Comparison of ENCODE assay signal across 8 mouse cellular contexts in the genomic region with DNA sequence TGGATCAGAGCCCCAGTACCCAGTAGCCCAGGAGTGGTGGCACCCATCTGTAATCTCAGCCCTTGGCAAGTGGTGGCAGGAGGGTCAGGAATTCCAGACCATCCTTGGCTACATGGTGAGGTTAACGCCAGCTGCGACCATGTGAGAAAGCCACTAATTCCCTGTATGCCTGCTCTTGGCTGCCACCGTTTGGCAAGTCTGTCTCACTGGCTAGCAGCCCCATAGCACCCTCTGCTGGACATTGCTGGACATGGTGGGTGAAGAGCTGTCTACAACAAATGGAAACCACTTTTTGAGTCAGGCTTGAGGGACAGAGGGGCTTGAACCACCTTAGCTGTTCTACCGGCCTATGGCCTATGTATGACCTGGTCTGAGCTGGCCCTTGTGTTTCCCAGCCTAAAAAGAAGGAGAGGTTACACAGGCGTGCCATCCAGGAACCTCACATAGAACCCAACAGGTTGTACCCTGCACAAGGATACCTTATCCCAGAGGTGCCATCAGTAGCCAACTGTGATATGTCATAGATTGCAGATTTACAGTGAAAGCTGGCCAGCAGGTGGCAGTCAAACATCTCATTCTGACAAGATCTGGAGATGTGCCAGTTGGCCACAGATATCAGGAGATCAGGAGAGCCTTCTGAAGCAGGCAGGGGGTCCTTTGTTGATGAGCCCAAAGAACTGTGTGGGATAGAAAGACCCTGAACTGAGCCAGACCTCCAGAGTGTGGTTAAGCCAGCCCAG. TPM values are rescaled to one million over a fixed set of nuclear protein-coding genes. Genes with fewer than 3 reads are reported as not detected.
A peak's percentile ranks its signal among the peaks of the same experiment; 100 is the strongest.
DNase-seq lines count a peak whose midpoint lies in the region; ATAC-seq and TF ChIP-seq lines count a peak whose summit lies in the region.

No protein-coding gene starts in this region.

- ATAC-seq in granulocyte monocyte progenitor cell, adult 5-6 weeks (replicated peaks; ENCODE audit: poor library complexity, severe bottlenecking), result peak; percentile 86
- ATAC-seq in kidney, embryonic 16.5 days (ENCODE audit: low FRiP score, low TSS enrichment), result peak; percentile 46; the same call in 1 of the 2 replicates

- H3K4me1 ChIP-seq in kidney, embryonic 16.5 days (ENCODE audit: insufficient read depth, low read length), result no peaks in the 10 kb centered on the region

- no peak overlapping the region for H3K9ac ChIP-seq in kidney, embryonic 16.5 days (replicated peaks; ENCODE audit: low read length)

- H3K79me2 ChIP-seq in myocyte (ENCODE audit: control insufficient read depth, insufficient read depth), result no peaks in the 10 kb centered on the region

- H3K4me3 ChIP-seq in kidney, embryonic 16.5 days (ENCODE audit: low read length), result no peak overlapping the region
- H3K4me3 ChIP-seq in myocyte, result no peak overlapping the region

- 7% methylated on average over 5 of the region's 5 CpGs for WGBS in kidney, embryonic 16.5 days

- no peaks in the 10 kb centered on the region for H3K9me3 ChIP-seq in kidney, embryonic 16.5 days (ENCODE audit: low read length)

- no peaks in the 10 kb centered on the region for H3K36me3 ChIP-seq in kidney, embryonic 16.5 days (ENCODE audit: insufficient read depth, low read length)
- H3K36me3 ChIP-seq in myocyte (ENCODE audit: control insufficient read depth, insufficient read depth), result no peaks in the 10 kb centered on the region

- H3K4me2 ChIP-seq in kidney, embryonic 16.5 days (replicated peaks; ENCODE audit: low read depth, low read length), result no peak overlapping the region
- peak overlapping the region; percentile 62 for H3K4me2 ChIP-seq in myocyte (ENCODE audit: low read depth)

- no peaks in the 10 kb centered on the region for H3K27me3 ChIP-seq in kidney, embryonic 16.5 days (ENCODE audit: insufficient read depth, low read length)
- peaks cover 4% of the 10 kb centered on the region for H3K27me3 ChIP-seq in myocyte (ENCODE audit: control insufficient read depth, insufficient read depth, insufficient read length)

- no peak overlapping the region for H3K27ac ChIP-seq in kidney, embryonic 16.5 days (ENCODE audit: low read length)

- no peak overlapping the region for H3ac ChIP-seq in myocyte (ENCODE audit: control insufficient read depth, insufficient read length)

- DNase-seq in 3T3-L1 (ENCODE audit: low read depth, low spot score), result peak; percentile 97
- DNase-seq in adrenal gland, postnatal 10 days, result peak; percentile 96
- DNase-seq in embryo, embryonic 9.5 days (ENCODE audit: extremely low spot score), result peak; percentile 91
- peak; percentile 90 for DNase-seq in liver
- DNase-seq in spleen, postnatal 36 days (ENCODE audit: low spot score in 2 of 2), result peak; percentile 85 to 87

- TF ChIP-seq POLR2A in myocyte (IDR thresholded peaks at IDR 0.05; ENCODE audit: insufficient read length, low read depth), result peak; percentile 22

TF ChIP-seq in myocyte, 11 proteins besides CTCF, POLR2A, EP300 and RAD21:
- TF ChIP-seq TCF12 (IDR thresholded peaks at IDR 0.05; ENCODE audit: insufficient read depth, poor library complexity, severe bottlenecking) (no peak), TCF3 (IDR thresholded peaks at IDR 0.05; ENCODE audit: insufficient read length, low read depth) (peak; percentile 15), MYOD1 (IDR thresholded peaks at IDR 0.05; ENCODE audit: control insufficient read depth in 1 of 3, insufficient read length in 2 of 3, low read depth in 2 of 3) (peak in 2 of 3 experiments; percentile 9 to 69), E2F4 (IDR thresholded peaks at IDR 0.05; ENCODE audit: insufficient read depth) (no peak), MYOG (IDR thresholded peaks at IDR 0.05; ENCODE audit: control insufficient read depth in 1 of 3, insufficient read depth in 1 of 3, insufficient read length in 2 of 3, low read depth in 2 of 3) (peak in 2 of 3 experiments; percentile 21 to 83), SRF (IDR thresholded peaks at IDR 0.05; ENCODE audit: control insufficient read depth, insufficient read length, low read depth) (peak; percentile 43)

RNA-seq across cellular contexts. Expression of gene Fgd2, which starts 10.4 kb away (rescaled TPM):
- total RNA-seq in adrenal gland, postnatal 10 days (2021), result 1 to 10 TPM; 4.6 to 7.4 TPM
- total RNA-seq in granulocyte monocyte progenitor cell, adult 5-6 weeks (2014; fragmentation: Nextera tagmentation), result 42.8 and 70.9 TPM in 2 replicates
- total RNA-seq in granulocyte monocyte progenitor cell, adult 5-6 weeks (2017), result 23.6 and 30.5 TPM in 2 replicates
- polyA plus RNA-seq in kidney, embryonic 16.5 days (2015; fragmentation: Nextera tagmentation; extraction: Ambion mirVana), result 14.4 and 16.2 TPM in 2 replicates
- polyA plus RNA-seq in myocyte (2012; fragmentation: generic; extraction: Trizol), result 0.54 TPM

RNA-seq across cellular contexts. Expression of gene Mtch1, which starts 23.4 kb away (rescaled TPM):
- total RNA-seq in adrenal gland, postnatal 10 days (2021), result 100 to 1,000 TPM; 330 to 395 TPM
- total RNA-seq in granulocyte monocyte progenitor cell, adult 5-6 weeks (2014; fragmentation: Nextera tagmentation), result 125 and 132 TPM in 2 replicates
- 69.5 and 74.3 TPM in 2 replicates for total RNA-seq in granulocyte monocyte progenitor cell, adult 5-6 weeks (2017)
- 189 and 316 TPM in 2 replicates for polyA plus RNA-seq in kidney, embryonic 16.5 days (2015; fragmentation: Nextera tagmentation; extraction: Ambion mirVana)
- 741 TPM for polyA plus RNA-seq in myocyte (2012; fragmentation: generic; extraction: Trizol)

RNA-seq across cellular contexts. Expression of gene Pi16, which starts 53.7 kb away (rescaled TPM):
- total RNA-seq in adrenal gland, postnatal 10 days (2021), result 10 to 100 TPM; 24.5 to 26.1 TPM
- 7.0 and 15.7 TPM in 2 replicates for total RNA-seq in granulocyte monocyte progenitor cell, adult 5-6 weeks (2014; fragmentation: Nextera tagmentation)
- 9.9 and 10.8 TPM in 2 replicates for total RNA-seq in granulocyte monocyte progenitor cell, adult 5-6 weeks (2017)
- 2.4 and 3.1 TPM in 2 replicates for polyA plus RNA-seq in kidney, embryonic 16.5 days (2015; fragmentation: Nextera tagmentation; extraction: Ambion mirVana)
- 7.1 TPM for polyA plus RNA-seq in myocyte (2012; fragmentation: generic; extraction: Trizol)
